Mouse (Mus musculus) spleen, adult 2 months (tissue): ENCODE data around the gene C1galt1c1.

ENCODE experiments used
- CTCF ChIP-seq: fragments of 200-500 bp; IDR thresholded peaks from 2 replicates; pipeline ENCODE4 v1.5.1; 2011; ENCODE audit warnings: mild to moderate bottlenecking, inconsistent platforms; ENCODE audit not compliant: insufficient read depth, insufficient read length, insufficient replicate concordance; ENCODE audit errors: extremely low read depth
- POLR2A ChIP-seq: fragments of 200-500 bp; IDR thresholded peaks from 2 replicates; pipeline ENCODE4 v1.6.1; 2011; ENCODE audit warnings: low read depth, low read length, inconsistent platforms

DNA sequence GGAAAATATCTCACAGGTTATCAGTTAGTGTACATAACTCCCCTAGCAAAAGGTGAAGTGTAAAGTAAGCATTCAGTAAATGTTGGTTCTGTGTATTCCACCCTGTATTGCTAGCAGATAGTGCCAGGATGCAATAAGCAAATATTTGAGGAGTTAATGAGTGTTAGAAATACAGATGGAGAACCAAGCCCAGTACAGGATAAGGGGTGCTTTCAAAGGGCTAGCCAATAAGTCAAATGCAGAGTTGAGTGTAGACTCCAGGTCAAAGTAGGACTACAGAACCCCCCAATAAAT is 698 bp upstream of the C1galt1c1 start:
- no peak for TF ChIP-seq CTCF
- no peak for TF ChIP-seq POLR2A
